Mouse (Mus musculus) 3T3-L1 (cell line): ENCODE measurements at regions not wholly inside any gene's neighbourhood (a gene's known extent, or its start where the extent isn't known, plus 50 kb on each side); places are given as distances from the start of the nearest gene placed in this dataset.
"Not testable (repeated sequence)": the region's sequence is repeated elsewhere in the genome, so short reads cannot be mapped to it uniquely, and the experiment has no call there.

ENCODE experiments used
- DNase-seq: peaks from one replicate; pipeline ENCODE4 v3.0.0-alpha.2; 2015; ENCODE audit warnings: low read depth, low spot score

DNA sequence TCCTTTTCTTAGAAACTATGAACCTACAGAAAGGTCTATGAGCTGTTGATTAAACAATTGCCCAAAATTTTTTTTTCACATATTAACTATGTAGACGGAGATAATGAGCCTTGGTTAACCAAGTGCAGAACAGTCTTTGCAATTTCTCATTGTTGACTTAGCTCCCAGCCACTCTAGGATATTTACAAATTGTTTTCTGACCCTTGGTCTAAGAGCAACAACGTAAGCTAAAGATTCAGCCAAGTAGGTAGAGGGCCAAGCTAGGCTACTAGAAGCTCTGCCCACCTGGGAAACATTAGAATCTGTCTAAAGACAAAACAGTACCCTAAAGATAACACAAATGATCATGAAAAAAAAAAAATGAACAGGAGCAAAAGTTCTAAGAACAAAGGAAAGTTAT lies 67.5 kb upstream of the Map9 start:
- no peak for DNase-seq

DNA sequence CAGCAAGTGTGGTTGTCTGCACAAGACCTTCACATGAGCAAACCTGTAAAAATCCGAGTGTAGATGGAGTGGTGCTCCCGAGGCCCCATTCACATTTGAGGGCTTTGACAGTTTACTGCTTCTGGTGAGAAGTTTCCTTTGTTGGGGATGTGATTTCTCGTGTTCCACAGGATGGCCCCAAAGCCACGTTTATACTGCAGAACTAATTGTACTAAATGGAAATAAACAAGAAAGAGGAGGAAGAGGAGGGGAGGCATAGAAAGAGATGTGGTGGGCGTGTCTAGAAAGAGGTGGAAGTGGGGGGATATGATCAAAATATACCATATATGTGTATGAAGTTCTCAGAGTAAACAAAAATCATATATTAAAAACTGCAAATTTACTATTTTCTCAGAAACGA lies 68.8 kb upstream of the Map9 start:
- DNase-seq: no peak

DNA sequence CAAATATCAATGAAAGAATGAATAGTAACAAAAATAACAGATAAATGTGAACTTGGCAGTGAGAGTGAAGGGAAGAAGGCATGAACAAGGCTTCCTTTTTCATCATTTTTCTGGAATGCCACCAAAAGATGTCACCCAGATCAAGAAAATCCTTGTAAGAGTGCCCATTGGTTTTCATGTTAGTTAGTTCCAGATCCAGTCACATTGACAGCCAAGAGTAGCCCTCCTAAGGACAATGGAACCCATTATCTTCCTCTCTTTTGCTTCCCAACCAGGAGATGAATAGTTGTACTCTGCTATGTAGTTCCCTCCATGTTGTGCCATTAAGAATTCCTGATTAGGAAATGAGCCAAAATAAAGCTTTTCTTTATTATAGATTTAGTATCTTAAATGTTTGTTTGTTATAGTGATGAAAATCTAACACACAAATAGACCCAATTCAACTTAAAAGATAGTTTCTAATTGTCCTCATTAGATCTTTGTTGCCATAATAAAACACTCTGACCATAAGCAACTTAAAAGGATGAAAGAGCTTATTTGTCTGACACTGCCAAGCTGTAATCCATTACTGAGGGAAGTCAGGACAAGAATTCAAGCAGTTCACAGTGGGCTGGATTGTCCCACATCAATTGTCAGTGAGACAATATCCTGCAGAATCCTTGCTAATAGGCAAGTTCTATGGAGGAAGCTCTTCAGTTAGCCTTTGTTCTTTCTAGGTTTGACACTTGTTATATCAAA lies 80.7 kb upstream of the Map9 start:
- no peak for DNase-seq

DNA sequence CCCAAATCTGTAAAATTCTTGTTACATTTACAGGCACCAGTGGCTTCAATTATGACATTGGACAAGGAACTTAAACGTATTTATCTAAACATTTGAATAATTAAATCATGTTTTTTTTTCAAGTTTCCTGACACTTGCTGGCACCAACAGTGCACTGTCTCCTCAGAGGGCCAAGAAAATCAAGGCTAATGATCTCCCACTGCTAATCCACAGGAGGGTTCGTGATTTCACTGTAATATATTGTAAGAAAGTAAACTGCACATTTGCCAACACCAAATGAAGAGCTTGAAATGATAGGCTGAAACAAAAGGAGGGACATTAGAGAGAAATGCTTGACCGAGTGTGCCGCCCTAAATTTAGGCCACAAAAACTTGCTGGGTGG lies 82.0 kb upstream of the Map9 start:
- DNase-seq: no peak

DNA sequence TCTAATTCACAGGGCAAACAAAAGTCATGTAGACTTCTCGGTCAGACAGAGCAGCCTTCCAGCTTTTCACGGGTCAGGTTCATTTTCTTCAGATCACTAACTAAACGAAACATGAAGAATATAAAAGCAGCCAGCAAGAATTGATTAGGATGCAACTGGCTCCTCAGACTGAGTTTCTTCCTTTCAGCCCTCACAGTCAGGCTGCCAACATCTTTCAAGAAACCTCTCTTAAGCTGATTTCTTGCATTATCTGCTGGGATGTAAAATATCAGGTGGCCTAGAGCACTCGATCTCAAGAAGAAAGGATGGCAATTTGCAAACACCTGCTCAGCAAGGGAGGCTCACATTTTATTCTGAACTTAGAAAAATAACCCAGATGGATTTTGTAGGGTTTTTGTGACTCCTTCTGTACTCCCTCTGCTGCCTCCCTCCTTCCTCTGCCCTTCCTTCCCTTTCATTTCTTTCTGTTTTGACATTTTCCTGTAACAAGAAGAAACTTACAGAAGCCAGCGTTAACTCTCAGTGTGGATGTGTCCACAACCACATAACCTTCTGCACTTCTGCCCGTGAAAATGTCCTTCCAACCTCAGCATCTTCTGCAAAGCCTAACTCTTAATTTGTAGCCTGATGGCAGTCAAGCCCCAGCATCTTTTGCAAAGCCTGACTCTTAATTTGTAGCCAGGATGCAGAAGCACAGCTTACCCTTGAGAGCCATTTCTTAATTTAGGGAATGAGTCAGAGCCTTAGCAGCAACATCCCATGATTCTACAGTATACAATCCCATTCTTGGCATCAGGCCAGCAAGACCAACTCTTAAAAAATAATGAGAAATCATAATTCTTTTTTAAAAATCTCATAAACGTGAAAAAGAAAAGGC lies 82.7 kb upstream of the Map9 start:
- peak; percentile 64 for DNase-seq

DNA sequence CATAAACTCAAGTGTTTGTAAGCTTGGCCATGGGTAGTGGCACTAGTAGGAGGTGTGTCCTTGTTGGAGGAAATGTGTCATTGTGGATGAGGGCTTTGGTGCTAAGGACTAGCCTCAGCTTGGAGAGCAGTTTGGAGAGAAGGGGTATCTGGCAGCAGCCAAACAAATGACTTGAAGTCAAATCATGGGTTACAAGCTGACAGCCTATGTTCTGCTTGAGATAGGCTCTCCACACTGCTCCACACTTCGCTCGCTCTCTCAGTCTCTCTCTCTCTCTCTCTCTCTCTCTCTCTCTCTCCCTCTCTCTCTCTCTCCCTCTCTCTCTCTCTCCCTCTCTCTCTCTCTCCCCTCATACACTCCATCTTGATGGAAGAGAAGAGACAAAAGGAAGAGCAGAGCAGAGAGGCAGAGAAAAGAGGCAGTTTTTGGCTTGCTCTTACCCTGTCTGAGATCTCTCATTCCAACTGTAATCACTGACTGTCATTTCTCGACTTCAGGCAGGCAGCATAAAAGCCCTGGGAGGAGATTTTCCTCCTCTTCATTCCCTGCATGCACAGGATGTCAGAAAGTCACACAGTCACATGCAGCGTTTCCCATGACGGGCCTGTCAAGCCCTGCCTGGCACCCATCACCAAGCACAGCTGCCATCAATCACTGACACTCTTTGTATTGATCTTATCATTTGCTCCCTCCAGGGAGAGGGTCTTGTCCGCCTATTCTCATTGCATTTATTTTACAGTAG lies 83.5 kb upstream of the Map9 start:
- no peak for DNase-seq

DNA sequence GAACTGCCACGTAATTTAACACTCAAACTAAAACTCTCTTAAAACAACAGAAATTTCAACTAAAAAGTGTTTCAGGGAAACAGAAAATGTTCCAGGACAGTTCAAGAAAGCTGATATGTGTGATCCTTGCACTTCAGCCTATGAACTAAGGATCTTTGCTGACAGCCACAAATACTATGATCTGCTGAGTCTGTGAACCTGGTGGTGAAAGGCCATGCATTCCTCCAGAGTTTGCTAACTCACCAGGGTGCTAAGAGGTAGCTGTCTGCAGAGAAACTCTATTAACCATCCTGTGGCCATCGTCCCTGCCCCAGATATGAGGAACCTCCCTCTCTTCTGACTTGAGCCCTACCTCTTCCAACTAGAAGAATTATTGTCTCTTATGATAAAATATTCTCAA lies 84.3 kb upstream of the Map9 start:
- not testable (repeated sequence) for DNase-seq

DNA sequence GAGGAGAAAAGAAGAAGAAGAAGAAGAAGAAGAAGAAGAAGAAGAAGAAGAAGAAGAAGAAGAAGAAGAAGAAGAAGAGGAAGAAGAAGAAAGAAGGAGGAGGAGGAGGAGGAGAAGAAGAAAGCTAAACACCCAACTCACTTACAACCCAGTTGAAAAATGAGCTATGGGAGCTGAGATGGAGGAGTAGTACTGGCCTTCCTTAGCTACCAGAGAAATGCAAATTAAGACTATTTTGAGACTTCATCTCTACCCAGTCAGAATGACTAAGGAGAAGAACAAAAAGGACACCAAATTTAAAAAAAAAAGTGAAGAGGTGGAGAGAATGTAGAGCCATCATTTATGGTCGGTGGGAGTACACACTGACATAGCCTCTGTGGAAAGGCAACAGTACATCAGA lies 85.9 kb upstream of the Map9 start:
- DNase-seq: no peak

DNA sequence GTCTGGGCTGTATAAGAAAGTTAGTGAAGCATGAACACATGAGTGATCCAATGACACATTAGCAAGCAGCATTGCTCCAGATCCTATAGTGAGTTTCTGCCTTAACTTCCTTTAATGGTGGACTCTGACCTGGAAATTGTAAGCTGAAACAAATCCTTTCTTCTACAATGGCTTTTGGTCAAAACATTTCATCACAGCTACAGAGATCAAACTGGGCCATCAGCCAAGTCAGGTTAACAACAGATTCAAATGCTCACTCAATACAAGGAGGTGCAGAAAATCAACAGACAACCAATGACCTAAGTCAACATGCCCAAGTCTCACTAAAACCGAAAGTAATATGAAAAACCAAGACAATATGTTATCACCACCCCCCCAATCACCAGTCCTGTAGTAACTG lies 91.9 kb upstream of the Map9 start:
- DNase-seq: no peak

DNA sequence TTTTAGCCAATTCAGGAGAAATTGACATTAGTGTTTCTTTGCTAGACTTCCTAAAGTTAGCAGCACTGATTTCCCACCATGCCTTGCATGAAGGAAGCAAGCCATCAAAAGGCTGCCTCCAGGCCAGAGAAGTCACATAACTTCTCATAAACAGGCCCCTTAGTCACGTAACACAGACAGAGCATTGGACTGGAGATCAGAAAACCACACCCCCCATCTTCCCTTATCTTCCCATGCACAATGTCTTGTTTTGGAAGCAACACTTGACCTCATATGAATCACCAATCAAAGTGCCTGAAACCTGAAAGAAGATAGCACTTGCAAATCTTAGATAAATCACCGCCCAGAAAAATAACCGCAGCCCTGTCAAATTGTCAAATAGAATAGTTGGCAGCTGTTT lies 95.9 kb upstream of the Map9 start:
- peak; percentile 7 for DNase-seq

DNA sequence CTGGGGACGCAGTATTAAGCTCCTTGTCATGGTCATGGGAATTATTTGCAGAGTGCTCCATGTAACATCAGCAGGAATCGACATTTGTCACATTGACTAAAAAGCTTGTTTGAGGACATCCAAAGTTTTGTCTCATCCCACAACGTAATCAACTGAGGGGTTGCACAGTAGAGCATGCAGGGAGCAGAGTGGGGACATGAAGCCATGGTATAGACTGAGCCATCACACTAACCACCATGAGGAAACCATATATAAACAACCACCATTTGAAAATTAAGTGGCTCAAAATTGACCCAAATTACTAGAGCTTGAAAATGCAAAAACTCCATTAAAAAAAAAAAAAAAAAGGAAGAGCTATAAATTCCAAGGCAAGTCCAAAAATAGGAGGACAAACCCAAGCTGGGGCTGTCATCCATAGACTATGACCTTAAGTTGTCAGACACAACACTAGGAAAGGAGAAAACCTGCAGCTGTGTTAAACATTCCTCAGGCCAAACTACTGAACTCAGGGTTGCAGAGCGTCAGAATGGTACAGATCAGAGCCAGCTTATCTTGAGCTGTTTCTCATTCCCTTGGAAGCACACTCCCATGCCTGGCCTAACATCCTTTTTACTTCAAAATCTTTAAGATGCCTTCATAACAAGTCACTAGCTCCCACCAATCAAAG lies 97.7 kb upstream of the Map9 start:
- no peak for DNase-seq

DNA sequence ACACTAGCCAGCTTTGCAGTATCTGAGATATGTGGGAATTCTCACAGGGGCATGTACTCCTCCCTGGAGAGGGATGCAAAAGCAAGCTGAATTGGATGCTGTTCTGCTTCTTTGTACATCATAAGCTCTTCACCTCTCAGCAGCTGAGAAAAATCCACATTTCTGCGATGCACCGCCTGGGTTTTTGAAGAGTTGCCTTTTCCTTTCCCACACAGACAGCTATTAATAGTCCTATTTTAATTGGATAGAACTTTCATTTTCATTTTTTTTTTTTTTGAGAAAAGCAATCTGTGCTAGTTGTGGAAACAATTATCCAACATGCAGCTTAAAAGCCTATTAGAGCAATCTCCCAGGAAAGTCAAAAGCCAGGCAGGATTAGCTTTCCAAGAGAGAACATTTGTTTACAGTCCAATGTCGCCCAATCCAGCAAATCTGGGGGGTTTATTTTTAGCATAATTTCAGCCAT lies 105.2 kb upstream of the Gucy1a1 start:
- DNase-seq: no peak

DNA sequence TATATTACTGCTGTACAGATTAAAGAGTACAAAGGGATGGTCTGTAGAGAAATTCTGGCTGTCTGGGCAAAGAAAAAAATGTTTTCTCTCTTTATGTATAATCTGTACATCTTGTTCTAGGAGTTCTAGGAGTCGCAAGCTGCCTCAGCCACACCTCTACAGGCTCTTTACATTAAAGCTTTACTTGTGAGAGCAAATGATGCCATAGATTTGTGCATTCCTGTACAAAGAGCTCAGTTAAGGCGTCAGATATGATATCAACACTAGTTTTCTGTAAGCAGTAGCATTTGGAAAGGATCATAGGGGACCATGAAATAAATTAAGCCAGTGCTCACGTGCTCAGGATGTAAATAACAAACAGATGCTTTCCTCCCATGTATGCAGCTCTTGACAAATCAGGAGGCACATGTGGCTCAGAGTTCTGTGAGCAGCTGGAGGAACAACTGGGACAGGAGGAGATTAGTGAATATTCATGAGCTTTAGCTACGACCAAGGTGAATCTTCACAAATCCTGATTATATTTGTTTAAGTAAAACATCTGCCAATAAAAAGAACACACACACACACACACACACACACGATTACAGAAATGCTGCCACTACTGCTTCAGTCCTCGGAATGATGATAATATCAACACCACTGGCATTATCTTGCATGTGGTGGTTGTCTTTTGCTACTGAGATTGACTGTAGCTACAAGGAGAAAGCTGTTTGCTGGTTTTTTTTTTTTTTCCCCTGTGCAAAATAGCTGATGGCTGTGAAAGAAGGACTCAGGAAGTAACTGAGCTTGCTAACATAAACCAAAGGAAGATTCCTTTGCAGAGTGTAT lies 104.6 kb upstream of the Gucy1a1 start:
- no peak for DNase-seq

DNA sequence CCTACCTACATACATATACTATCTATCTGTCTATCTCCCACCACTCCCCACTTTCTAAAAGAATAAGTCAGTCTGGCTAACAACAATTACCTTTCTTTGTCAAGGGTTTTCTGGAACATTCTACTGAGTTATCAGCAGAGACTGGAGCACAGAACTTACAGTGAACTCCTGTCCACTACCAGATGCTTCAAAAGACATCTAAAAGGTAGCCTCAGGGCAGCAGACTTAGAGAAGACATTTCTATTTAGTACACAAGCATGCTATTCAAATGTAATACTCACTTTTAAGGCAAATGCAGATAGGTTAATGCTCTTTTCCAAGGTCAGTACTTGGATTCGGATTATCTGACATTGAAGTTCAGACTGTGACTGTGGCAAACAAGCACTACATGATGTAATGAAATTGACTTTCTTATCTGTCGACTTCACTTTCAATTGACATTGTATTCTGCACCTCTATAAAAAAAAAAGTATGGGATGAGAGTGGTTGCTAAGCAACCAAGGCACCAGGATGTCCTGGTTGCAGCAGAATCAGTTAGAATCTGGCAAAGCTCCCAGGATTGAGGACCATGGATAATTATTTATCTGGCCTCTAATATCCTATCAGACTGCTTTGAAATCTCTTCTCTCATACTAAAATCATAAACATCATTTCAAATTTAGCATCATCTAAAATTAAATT lies 90.9 kb upstream of the Gucy1a1 start:
- DNase-seq: no peak

DNA sequence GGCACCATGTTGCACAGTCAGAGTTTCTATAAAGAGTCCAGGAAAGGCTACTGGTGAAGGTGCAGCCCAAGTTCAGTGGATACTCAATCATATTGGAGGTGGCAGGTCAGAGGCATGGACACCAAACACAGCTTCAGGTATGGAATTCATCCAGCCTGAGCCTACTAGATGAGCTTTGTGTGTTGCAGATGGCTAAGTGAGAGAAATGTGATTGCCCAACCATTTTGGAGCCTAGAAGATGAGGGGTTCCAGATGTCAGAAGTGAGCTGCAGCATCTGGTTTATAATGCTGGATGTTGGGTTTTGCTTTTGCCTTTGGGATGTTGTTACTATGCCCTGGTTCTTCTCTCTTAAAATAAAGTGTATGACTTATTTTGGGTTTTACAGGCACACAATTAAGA lies 88.7 kb upstream of the Gucy1a1 start:
- DNase-seq: no peak

DNA sequence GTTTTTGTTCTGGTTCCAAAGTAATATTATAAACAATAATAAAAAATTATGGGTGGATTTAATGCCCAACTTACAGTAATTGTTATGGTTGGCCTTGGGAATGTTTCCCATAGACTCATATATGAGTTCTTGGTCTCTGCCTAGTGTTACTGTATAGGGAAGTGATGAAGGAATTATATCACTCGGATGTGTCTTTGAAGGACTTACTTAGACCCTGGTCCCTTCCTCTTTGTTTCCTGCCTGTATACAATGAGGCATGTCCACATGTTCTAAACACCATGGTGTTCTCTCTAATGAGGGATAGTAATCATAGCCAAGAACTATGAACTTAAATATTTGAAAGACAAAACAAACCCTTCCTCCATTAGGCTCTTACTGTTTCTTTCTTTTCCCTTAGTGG lies 77.8 kb upstream of the Gucy1a1 start:
- DNase-seq: no peak

DNA sequence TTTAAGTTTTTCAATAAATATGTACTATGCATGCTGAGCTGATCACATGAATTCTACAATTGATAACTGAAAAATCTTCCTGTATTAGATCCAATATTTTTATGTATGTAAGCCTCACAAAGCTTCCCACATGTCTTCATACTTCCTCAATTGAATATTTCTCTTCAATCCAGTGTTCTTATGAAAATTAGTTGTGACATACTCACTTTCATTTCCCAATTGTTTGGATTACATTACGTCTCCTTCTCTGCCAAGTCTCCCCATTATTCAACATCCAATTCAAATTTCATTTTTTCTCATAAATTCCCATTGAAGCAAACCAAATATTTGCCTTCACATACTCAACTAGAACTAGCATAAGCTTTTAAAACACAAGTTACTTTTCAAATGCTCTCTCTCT lies 76.3 kb upstream of the Gucy1a1 start:
- no peak for DNase-seq

DNA sequence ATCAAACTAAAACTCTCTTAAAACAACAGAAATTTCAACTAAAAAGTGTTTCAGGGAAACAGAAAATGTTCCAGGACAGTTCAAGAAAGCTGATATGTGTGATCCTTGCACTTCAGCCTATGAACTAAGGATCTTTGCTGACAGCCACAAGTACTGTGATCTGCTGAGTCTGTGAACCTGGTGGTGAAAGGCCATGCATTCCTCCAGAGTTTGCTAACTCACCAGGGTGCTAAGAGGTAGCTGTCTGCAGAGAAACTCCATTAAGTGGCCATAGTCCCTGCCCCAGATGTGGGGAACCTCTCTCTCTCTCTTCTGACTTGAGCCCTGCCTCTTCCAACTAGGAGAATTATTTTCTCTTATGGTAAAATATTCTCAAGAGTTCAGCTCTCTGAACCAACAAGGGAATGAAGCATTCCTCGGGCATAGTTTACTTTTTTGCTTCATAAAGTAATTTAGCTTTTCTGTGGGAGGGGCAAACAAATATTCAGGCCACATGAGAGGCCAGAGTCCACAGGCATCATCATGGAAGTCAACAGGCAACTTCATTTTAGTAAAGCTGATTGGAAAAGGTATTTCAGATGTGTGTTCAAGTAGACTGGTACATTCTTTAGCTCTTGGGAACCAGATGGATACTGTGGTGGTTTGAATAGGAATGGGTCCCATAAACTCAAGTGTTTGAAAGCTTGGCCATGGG lies 73.8 kb upstream of the Gucy1a1 start:
- not testable (repeated sequence) for DNase-seq

DNA sequence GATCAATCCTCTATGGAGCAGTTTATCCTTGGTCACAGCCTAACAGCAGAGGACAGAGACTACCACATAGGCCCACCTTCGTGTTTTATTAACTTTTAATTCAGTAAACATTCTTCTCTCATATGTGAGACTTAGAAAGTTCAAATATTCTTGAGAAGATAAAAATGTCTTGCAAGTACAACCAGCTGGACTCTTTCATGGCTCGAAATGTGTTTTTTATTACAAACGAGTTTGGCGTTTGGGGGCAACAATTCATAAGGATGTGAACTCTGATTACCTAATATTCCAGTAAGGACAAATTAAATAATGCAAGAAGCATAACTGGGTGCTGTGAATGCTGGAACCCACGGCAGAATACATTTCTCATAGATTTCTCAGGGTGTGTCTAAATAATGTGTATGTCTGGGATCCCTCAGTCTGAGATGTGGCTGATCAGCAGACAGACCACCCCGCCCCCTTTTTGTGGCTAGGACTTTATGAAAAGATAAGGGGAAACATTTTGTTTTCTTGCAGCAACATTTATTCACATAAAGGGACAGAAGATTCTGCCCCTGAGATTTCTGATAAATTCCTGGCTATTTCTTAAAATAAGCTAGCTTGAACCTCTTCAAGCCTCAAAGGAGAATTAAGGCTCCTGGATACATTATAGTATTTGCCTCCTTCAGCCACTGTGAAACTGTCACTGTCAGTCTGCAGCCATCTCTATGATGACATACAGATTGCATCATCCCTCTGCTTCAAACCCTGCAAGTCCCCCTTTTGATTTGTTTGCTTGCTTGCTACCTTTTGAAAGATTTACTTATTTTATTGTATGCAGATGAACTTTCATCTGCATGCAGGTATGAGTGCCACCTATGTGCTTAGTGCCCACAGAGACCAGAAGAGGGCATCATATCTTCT lies 69.2 kb upstream of the Gucy1a1 start:
- DNase-seq: no peak
